Mouse (Mus musculus) olfactory bulb, adult 2 months (tissue): ENCODE data around the gene Clca4a.

Experiments
- CTCF ChIP-seq: fragments of 200-500 bp; IDR thresholded peaks from 2 replicates; pipeline ENCODE4 v1.5.1; 2012; ENCODE audit warnings: low read depth, mild to moderate bottlenecking, low read length, moderate library complexity; ENCODE audit not compliant: insufficient read depth
- POLR2A ChIP-seq: fragments of 200-500 bp; IDR thresholded peaks from 2 replicates; pipeline ENCODE4 v1.6.1; 2012; ENCODE audit warnings: mild to moderate bottlenecking, low read depth, low read length, moderate library complexity; ENCODE audit not compliant: insufficient read depth

DNA sequence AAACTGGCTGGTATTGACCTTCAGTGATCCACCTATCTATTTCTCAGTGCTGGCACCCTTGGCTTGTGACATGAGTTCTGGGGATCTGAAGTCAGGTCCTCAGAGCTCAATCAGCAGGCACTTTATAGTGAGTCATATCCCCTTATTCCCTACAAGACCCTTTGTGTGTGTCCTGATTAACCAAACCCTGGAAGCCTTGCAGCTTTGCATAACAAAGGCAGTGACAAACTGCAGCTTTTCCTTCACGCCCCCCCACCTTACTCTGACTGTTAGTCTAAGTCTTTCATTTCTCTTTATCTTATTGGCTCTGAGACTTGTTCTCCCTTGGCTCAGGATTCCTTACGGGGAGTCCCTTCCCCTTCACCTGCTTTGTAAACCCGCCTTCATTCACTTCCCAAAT lies 43.0 kb upstream of the Clca4a start:
- TF ChIP-seq CTCF (no peak), POLR2A (no peak)
